Mouse (Mus musculus): ENCODE measurements at regions not wholly inside any gene's neighbourhood (a gene's known extent, or its start where the extent isn't known, plus 50 kb on each side); places are given as distances from the start of the nearest gene placed in this dataset.

DNA sequence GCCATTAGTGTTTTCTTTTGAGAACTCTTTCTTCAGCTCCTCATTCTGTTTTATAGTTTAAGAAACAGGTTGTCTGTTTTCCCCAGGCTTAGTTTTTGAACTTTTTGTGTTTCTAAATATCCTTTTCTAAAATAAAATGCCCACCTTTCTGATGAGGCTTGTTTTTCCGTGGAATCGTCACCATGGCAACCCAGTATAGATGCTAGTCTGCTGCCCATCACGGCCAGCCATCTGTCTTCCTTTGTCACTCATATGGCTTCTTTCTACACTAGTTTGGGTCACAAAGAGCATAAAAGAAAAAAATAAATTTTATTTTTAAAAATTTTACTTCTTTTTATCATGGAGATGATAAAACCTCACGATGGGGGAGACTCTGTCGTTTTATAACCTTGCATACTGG, 93.7 kb upstream of the Cox10 start:
- no peak for TF ChIP-seq EP300 (IDR thresholded peaks at IDR 0.05; ENCODE audit: low read depth)
- no peak for TF ChIP-seq CTCF (IDR thresholded peaks at IDR 0.05; ENCODE audit: low read depth)
- 71% methylated on average over 5 of the region's 5 CpGs for WGBS
- H3K36me3 ChIP-seq (replicated peaks; ENCODE audit: control insufficient read depth, insufficient read depth, low read length), result no peaks in the 10 kb centered on the region
- H3K9ac ChIP-seq (replicated peaks; ENCODE audit: low read depth, low read length), result no peak overlapping the region
- no peak overlapping the region for H3K4me3 ChIP-seq (ENCODE audit: low read depth, low read length)
- DNase-seq (ENCODE audit: low spot score), result no peak
- no peaks in the 10 kb centered on the region for H3K27me3 ChIP-seq (ENCODE audit: control insufficient read depth, insufficient read depth, low read length)
- H3K4me2 ChIP-seq (ENCODE audit: low read depth, low read length), result no peak overlapping the region
- ATAC-seq (ENCODE audit: insufficient read depth, low read depth), result no peak
- H3K9me3 ChIP-seq (replicated peaks; ENCODE audit: control insufficient read depth, low read length), result no peaks in the 10 kb centered on the region
- no peaks in the 10 kb centered on the region for H3K4me1 ChIP-seq (ENCODE audit: control insufficient read depth, insufficient read depth)
- H3K27ac ChIP-seq (ENCODE audit: low read depth), result no peak overlapping the region

DNA sequence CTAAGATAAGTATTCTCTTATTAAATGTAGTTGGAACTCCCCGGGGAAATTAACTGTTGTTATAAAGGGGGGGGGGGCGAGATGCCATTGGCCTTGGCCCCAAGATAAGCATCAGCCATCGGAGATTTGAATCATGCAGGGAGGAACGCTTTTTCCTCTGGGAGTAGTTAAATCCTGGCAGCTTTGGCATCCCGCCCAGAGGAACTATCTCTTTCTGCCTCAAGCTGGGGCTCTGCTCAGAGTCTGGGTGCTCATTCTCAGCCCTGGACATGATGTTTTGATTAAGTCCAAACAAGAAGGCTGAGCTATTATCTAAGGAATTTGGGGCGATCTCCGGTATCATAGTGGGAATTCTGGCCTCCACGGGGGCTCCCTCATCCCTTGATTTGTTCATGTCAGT, 89.4 kb upstream of the Cox10 start:
- H3K36me3 ChIP-seq (replicated peaks; ENCODE audit: control insufficient read depth, insufficient read depth, low read length), result no peaks in the 10 kb centered on the region
- H3K4me2 ChIP-seq (ENCODE audit: low read depth, low read length), result no peak overlapping the region
- DNase-seq (ENCODE audit: low spot score), result no peak
- ATAC-seq (ENCODE audit: insufficient read depth, low read depth), result no peak
- 23% methylated on average over 8 of the region's 8 CpGs for WGBS
- no peak overlapping the region for H3K27ac ChIP-seq (ENCODE audit: low read depth)
- TF ChIP-seq EP300 (IDR thresholded peaks at IDR 0.05; ENCODE audit: low read depth), result no peak
- no peak for TF ChIP-seq CTCF (IDR thresholded peaks at IDR 0.05; ENCODE audit: low read depth)
- no peak overlapping the region for H3K9ac ChIP-seq (replicated peaks; ENCODE audit: low read depth, low read length)
- H3K27me3 ChIP-seq (ENCODE audit: control insufficient read depth, insufficient read depth, low read length), result no peaks in the 10 kb centered on the region
- no peaks in the 10 kb centered on the region for H3K4me1 ChIP-seq (ENCODE audit: control insufficient read depth, insufficient read depth)
- no peaks in the 10 kb centered on the region for H3K9me3 ChIP-seq (replicated peaks; ENCODE audit: control insufficient read depth, low read length)
- H3K4me3 ChIP-seq (ENCODE audit: low read depth, low read length), result no peak overlapping the region

DNA sequence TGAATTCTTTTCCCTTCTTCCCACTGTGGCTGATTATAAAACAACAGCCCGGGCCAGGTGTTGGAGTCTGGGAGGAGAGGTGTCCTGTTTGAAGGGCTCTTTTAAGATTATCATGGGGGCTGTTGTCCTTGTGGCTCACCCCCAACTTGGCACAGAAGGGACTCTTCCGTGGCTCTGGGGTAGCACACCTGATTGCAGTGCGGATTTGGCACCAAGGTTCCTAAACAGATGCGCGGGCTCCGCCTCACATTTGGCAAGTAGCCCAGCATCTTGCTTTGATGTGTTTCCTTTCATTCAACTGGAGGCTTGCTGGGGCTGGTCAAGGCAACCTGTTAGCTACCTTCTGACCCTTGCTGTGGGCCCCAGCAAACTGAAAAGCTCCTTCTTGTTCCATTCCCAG, 85.5 kb upstream of the Cox10 start:
- no peak for DNase-seq (ENCODE audit: low spot score)
- H3K4me3 ChIP-seq (ENCODE audit: low read depth, low read length), result no peak overlapping the region
- no peak overlapping the region for H3K4me2 ChIP-seq (ENCODE audit: low read depth, low read length)
- H3K36me3 ChIP-seq (replicated peaks; ENCODE audit: control insufficient read depth, insufficient read depth, low read length), result no peaks in the 10 kb centered on the region
- H3K27me3 ChIP-seq (ENCODE audit: control insufficient read depth, insufficient read depth, low read length), result no peaks in the 10 kb centered on the region
- WGBS, result 57% methylated on average over 6 of the region's 6 CpGs
- H3K9me3 ChIP-seq (replicated peaks; ENCODE audit: control insufficient read depth, low read length), result no peaks in the 10 kb centered on the region
- no peak overlapping the region for H3K27ac ChIP-seq (ENCODE audit: low read depth)
- TF ChIP-seq CTCF (IDR thresholded peaks at IDR 0.05; ENCODE audit: low read depth) (no peak), EP300 (IDR thresholded peaks at IDR 0.05; ENCODE audit: low read depth) (no peak)
- no peaks in the 10 kb centered on the region for H3K4me1 ChIP-seq (ENCODE audit: control insufficient read depth, insufficient read depth)
- H3K9ac ChIP-seq (replicated peaks; ENCODE audit: low read depth, low read length), result no peak overlapping the region
- ATAC-seq (ENCODE audit: insufficient read depth, low read depth), result no peak

DNA sequence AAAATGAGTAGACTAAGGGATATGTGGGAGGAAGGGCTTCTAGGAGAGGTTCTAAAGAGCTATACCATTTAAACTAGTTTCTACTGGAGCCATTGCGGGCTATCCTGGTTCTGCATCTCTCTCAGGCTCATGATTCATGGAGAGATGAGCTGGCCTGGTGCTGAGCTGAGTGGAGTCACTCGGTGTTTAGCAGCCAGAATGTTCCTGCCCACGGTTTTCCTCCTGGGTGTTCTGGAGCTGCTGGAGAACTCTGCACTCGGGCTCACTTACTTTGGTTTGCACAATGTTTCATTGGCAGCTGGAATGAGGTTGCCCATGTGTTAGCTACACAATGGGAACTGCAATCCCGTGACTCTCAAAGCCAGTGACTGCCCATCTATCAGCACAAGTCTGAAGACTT, 79.0 kb upstream of the Cox10 start:
- Histone ChIP-seq H3K27ac (ENCODE audit: low read depth) (no peak overlapping the region), H3K27me3 (ENCODE audit: control insufficient read depth, insufficient read depth, low read length) (no peaks in the 10 kb centered on the region), H3K4me3 (ENCODE audit: low read depth, low read length) (no peak overlapping the region), H3K4me1 (ENCODE audit: control insufficient read depth, insufficient read depth) (no peaks in the 10 kb centered on the region), H3K4me2 (ENCODE audit: low read depth, low read length) (no peak overlapping the region), H3K9ac (replicated peaks; ENCODE audit: low read depth, low read length) (no peak overlapping the region), H3K9me3 (replicated peaks; ENCODE audit: control insufficient read depth, low read length) (no peaks in the 10 kb centered on the region), H3K36me3 (replicated peaks; ENCODE audit: control insufficient read depth, insufficient read depth, low read length) (no peaks in the 10 kb centered on the region)
- TF ChIP-seq CTCF (IDR thresholded peaks at IDR 0.05; ENCODE audit: low read depth) (no peak), EP300 (IDR thresholded peaks at IDR 0.05; ENCODE audit: low read depth) (no peak)
- ATAC-seq (ENCODE audit: insufficient read depth, low read depth) (no peak), DNase-seq (ENCODE audit: low spot score) (no peak)
- 71% methylated on average over 5 of the region's 5 CpGs for WGBS

DNA sequence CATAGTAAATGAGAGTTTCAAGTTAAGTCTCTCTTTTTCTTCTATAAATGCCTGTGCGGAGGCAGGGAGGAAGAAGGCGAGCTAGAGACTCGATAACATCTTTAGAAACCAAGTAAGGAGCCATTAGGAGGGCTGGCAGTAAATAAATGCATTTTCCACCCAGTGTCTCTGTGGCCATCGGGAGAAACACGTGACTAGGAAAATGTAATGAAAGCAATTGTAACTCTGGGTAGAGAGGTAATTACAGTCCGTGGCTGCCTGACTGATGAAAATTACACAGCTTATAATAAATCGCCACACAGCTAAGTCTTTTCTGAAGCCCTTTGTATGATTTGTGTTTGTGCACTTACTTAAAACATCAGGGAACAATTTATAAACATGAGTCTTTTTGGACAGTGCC, 77.4 kb upstream of the Cox10 start:
- 78% methylated on average over 7 of the region's 7 CpGs for WGBS
- no peak overlapping the region for H3K4me2 ChIP-seq (ENCODE audit: low read depth, low read length)
- H3K27ac ChIP-seq (ENCODE audit: low read depth), result no peak overlapping the region
- H3K4me3 ChIP-seq (ENCODE audit: low read depth, low read length), result no peak overlapping the region
- no peaks in the 10 kb centered on the region for H3K9me3 ChIP-seq (replicated peaks; ENCODE audit: control insufficient read depth, low read length)
- DNase-seq (ENCODE audit: low spot score) (no peak), ATAC-seq (ENCODE audit: insufficient read depth, low read depth) (no peak)
- H3K27me3 ChIP-seq (ENCODE audit: control insufficient read depth, insufficient read depth, low read length), result no peaks in the 10 kb centered on the region
- TF ChIP-seq CTCF (IDR thresholded peaks at IDR 0.05; ENCODE audit: low read depth), result no peak
- H3K9ac ChIP-seq (replicated peaks; ENCODE audit: low read depth, low read length), result no peak overlapping the region
- H3K36me3 ChIP-seq (replicated peaks; ENCODE audit: control insufficient read depth, insufficient read depth, low read length), result no peaks in the 10 kb centered on the region
- H3K4me1 ChIP-seq (ENCODE audit: control insufficient read depth, insufficient read depth), result no peaks in the 10 kb centered on the region

DNA sequence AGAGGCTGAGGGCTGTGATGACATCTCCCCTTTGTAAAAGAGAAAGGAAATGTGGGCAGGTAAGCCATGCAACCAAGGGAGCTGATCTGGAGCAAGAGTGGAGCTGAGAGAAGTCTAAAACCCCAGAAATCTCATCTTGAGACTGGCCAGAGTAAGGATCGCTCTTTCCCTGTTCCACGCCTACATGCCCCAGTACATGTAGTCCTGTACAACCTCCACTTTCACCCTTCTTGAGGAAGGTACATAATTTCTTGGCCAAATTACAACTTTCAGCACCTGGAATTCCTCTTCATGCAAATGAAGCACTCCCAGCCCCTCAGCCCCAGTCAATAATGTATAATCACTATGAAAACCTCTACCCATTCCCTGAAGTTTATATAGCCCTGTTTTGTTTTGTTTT, 60.2 kb upstream of the Cox10 start:
- Histone ChIP-seq H3K9ac (replicated peaks; ENCODE audit: low read depth, low read length) (no peak overlapping the region), H3K4me3 (ENCODE audit: low read depth, low read length) (no peak overlapping the region), H3K9me3 (replicated peaks; ENCODE audit: control insufficient read depth, low read length) (no peaks in the 10 kb centered on the region), H3K27me3 (ENCODE audit: control insufficient read depth, insufficient read depth, low read length) (no peaks in the 10 kb centered on the region), H3K4me1 (ENCODE audit: control insufficient read depth, insufficient read depth) (no peaks in the 10 kb centered on the region), H3K4me2 (ENCODE audit: low read depth, low read length) (no peak overlapping the region), H3K36me3 (replicated peaks; ENCODE audit: control insufficient read depth, insufficient read depth, low read length) (no peaks in the 10 kb centered on the region), H3K27ac (ENCODE audit: low read depth) (no peak overlapping the region)
- ATAC-seq (ENCODE audit: insufficient read depth, low read depth), result no peak
- no peak for DNase-seq (ENCODE audit: low spot score)
- no peak for TF ChIP-seq EP300 (IDR thresholded peaks at IDR 0.05; ENCODE audit: low read depth)
- 92% methylated on average over 2 of the region's 2 CpGs for WGBS
